Mouse (Mus musculus): ENCODE results near the gene Nkx2-1. TPM values are rescaled to one million over a fixed set of nuclear protein-coding genes. Genes with fewer than 3 reads are reported as not detected.

The Nkx2-1 gene
- not detected in 2 replicates for polyA plus RNA-seq (2011; ENCODE audit: insufficient read length, low read depth, missing spikeins)

DNA sequence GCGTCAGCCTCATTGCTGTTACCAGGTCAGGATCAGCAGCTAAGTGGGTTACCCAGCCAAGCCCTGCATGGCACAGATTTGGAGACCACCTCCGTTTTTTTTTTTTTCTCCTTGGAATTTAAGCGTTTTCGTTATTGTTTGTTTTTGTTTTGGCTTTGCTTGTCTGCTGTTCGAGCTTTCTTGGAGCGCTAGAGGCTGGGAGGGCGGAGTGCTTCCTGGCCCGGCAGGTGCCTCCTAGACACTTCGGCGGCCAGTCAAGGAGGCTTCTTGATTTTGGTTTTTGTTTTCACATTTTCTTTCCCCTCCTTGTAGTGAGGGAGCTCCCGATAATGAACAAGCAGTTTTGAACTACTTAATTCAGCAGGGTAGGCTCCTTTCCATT lies at the start of gene Nkx2-1:
Nkx2-1 (minus strand) TSS at position 25 of the 382 bp plus-strand sequence.
- TF ChIP-seq CTCF (IDR thresholded peaks at IDR 0.05; ENCODE audit: borderline replicate concordance, insufficient read depth, low read length) (no peak), POLR2A (IDR thresholded peaks at IDR 0.05; ENCODE audit: low read depth, low read length) (no peak)
- no peak within 1 kb of the TSS for H3K4me3 ChIP-seq (ENCODE audit: insufficient read depth, low read length)
- no peaks in the 10 kb centered on the region for H3K4me1 ChIP-seq (ENCODE audit: control insufficient read depth, insufficient read depth, low read length)
- H3K27ac ChIP-seq (ENCODE audit: insufficient read depth, low read length): no peak within 1 kb of the TSS

DNA sequence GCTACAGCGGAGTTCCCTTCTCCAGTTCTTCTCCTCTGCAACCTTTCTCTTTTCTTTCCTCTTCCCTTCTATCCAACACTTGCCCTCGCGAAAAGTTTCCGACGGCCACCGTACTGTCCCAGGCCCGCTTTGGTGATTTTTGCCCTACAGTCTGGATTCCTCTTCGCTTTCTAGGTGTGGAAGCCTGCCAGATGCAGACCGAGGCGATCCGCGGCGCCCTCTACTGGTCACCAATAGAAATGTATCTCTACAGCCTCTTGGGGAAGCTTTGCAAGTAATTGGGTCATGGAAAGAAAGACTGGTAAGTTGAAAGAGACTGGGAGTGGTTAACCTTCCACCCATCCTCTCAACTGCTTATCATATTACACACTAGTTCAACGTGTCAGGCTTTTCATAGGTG lies 4.4 kb upstream of the Nkx2-1 start:
- no peak overlapping the region for H3K4me3 ChIP-seq (ENCODE audit: insufficient read depth, low read length)
- no peak overlapping the region for H3K27ac ChIP-seq (ENCODE audit: insufficient read depth, low read length)
- no peaks in the 10 kb centered on the region for H3K4me1 ChIP-seq (ENCODE audit: control insufficient read depth, insufficient read depth, low read length)
- TF ChIP-seq POLR2A (IDR thresholded peaks at IDR 0.05; ENCODE audit: low read depth, low read length) (no peak), CTCF (IDR thresholded peaks at IDR 0.05; ENCODE audit: borderline replicate concordance, insufficient read depth, low read length) (peak; percentile 65; the same call in 1 of the 2 replicates)

DNA sequence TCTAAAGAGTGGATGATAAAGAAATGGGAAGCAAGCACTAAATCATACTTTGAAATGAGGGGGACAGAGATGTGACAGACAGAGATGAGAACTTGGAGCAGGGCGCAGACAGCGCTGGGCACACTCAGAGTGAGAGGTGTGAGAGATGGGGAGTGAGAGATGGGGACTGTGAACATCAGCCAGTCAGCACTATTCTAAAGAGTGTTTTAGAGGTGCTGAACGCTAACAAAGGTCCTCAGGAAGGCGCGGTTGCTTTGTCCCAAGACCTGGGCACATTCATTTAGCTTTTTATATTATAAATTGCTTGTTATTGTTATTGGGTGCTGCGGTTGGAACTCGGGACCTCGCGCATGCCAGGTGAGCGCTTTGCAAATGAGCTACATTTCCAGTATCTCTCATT lies 3.9 kb upstream of the Nkx2-1 start:
- Histone ChIP-seq H3K4me3 (ENCODE audit: insufficient read depth, low read length) (no peak overlapping the region), H3K4me1 (ENCODE audit: control insufficient read depth, insufficient read depth, low read length) (no peaks in the 10 kb centered on the region), H3K27ac (ENCODE audit: insufficient read depth, low read length) (no peak overlapping the region)
- TF ChIP-seq POLR2A (IDR thresholded peaks at IDR 0.05; ENCODE audit: low read depth, low read length) (no peak), CTCF (IDR thresholded peaks at IDR 0.05; ENCODE audit: borderline replicate concordance, insufficient read depth, low read length) (no peak)

DNA sequence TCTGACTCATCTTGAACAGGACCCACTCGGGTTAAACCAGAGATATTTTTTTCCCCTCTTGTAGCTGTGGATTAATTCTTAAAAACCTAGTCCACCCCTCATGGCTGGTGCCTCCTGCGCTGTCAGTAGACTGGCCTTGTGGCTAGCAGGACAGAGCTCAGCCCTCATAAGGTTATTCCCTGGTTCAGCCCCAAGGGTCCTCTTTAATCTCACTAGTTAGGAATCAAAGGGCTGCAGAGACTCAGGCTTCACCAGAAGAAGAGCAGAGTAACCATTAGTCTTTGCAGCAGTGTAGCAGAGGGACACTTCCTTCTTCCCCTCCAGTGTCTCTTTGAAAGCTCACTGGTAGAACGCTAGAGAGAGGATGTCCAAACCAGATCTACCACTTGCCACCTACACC lies 1.9 kb upstream of the Nkx2-1 start:
- TF ChIP-seq POLR2A (IDR thresholded peaks at IDR 0.05; ENCODE audit: low read depth, low read length) (no peak), CTCF (IDR thresholded peaks at IDR 0.05; ENCODE audit: borderline replicate concordance, insufficient read depth, low read length) (no peak)
- Histone ChIP-seq H3K27ac (ENCODE audit: insufficient read depth, low read length) (no peak overlapping the region), H3K4me3 (ENCODE audit: insufficient read depth, low read length) (no peak overlapping the region), H3K4me1 (ENCODE audit: control insufficient read depth, insufficient read depth, low read length) (no peaks in the 10 kb centered on the region)

DNA sequence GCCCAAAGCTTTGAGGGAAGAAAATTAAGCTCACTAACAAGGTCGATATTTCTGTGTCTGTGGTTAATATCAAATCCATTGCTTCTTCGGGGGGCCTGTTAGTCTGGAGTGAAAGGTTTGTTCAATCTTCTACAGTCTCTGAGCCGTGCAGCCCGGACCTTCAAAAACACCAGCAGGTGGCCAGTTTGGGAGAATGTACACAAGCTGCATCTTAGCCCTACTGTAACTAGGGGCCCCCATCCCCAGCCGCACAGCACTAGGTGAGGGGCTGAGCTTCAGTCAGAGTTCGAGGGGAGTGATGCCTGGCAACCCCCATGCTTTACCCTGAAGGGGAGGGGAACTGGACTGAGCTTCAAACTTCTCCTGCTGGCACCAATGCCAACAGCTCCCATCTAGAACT lies 1.2 kb upstream of the Nkx2-1 start:
- TF ChIP-seq CTCF (IDR thresholded peaks at IDR 0.05; ENCODE audit: borderline replicate concordance, insufficient read depth, low read length) (no peak), POLR2A (IDR thresholded peaks at IDR 0.05; ENCODE audit: low read depth, low read length) (no peak)
- no peaks in the 10 kb centered on the region for H3K4me1 ChIP-seq (ENCODE audit: control insufficient read depth, insufficient read depth, low read length)
- no peak overlapping the region for H3K27ac ChIP-seq (ENCODE audit: insufficient read depth, low read length)
- H3K4me3 ChIP-seq (ENCODE audit: insufficient read depth, low read length): no peak overlapping the region

DNA sequence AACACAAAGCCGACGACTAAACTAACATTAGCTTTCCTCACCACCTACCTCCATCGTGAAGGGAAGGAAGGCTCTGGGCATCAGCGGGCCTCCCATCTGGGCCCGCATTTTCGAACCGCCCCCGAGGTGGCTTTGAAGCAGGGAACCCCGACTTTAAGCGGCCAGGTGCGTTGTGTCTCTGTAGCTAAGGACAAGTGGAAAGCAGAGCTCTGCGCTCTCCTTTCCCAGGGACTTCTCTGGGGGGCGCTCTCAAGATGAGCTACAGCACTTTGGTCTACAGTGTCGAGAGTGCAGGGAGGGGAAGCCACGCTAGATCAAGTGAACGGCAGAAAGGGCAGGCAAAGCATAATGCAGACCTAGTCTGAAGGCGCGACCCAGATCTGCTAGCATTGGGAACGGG lies 634 bp upstream of the Nkx2-1 start:
- Histone ChIP-seq H3K4me3 (ENCODE audit: insufficient read depth, low read length) (no peak overlapping the region), H3K27ac (ENCODE audit: insufficient read depth, low read length) (no peak overlapping the region), H3K4me1 (ENCODE audit: control insufficient read depth, insufficient read depth, low read length) (no peaks in the 10 kb centered on the region)
- TF ChIP-seq CTCF (IDR thresholded peaks at IDR 0.05; ENCODE audit: borderline replicate concordance, insufficient read depth, low read length) (no peak), POLR2A (IDR thresholded peaks at IDR 0.05; ENCODE audit: low read depth, low read length) (no peak)

DNA sequence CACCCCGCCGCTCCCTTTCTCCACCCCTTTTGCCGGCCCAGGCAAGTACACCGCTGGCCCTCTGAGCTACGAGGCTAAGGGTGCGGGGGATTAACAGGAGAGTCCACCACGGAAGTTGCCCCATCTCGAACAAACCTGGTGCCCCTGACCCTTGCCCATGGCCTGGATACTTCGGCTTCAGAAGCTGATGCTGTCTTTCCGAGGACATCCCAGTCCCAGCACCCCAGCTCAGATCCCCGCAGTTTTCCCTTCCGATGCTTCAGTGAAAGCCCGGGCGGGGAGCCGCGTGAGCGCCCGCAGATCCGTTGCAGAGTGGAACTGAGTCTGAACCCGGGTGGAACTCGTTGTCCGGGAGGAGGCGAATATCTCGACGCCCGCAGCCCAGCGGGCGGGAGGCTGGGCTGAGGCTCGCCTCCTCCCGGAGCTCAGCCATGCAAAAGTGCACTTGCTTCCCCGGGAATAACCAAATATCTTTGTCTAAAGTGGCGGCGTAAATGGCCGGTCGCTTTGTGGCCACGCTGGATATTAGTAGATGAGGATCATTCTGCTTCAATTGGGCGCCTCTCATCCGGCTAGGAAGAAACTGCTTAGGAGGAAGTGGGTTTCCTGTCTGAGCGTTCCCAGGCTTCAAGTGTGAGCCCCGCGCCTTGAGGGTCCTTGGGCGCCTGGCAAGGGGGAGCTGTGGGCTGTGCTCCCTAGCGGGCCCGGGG lies 379 bp downstream of the Nkx2-1 start:
- no peak overlapping the region for H3K4me3 ChIP-seq (ENCODE audit: insufficient read depth, low read length)
- no peaks in the 10 kb centered on the region for H3K4me1 ChIP-seq (ENCODE audit: control insufficient read depth, insufficient read depth, low read length)
- H3K27ac ChIP-seq (ENCODE audit: insufficient read depth, low read length): no peak overlapping the region
- TF ChIP-seq POLR2A (IDR thresholded peaks at IDR 0.05; ENCODE audit: low read depth, low read length) (no peak), CTCF (IDR thresholded peaks at IDR 0.05; ENCODE audit: borderline replicate concordance, insufficient read depth, low read length) (no peak)

DNA sequence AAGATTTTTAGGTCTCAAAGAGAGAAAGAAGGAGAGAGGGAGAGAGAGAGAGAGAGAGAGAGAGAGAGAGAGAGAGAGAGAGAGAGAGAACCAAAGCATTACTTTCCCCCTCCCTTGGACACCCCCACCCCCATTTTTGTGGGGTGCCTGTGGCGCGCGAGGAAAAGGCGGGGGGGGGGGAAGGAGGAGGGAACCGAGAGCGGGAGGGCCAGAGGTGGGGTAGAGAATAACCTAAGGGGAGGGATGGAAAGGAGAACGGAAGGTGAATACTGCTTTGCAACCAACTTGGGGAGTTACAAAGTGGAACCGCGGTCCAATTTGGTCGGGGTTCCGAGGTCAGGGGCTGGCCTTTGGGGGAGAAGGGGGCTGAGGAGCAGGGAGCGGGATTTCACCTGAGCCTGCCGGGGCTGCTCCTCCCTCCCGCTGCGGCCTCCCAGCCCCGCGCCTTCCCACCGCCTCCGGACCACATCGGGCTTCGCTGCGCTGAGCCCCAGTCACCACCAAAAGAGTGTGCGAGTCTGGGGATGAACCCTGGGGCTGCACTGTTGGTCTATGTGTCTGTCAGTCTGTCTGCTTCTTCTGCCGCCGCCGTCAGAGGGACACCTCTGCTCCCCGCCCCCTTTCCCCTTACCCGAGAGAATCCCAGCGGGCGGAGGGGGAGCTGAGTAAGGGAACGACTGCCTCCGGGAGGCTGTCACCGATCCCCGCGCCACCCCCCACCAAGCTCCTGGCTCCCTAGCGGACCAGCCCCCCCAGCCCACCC lies 1.1 kb downstream of the Nkx2-1 start:
- TF ChIP-seq POLR2A (IDR thresholded peaks at IDR 0.05; ENCODE audit: low read depth, low read length): no peak
- TF ChIP-seq CTCF (IDR thresholded peaks at IDR 0.05; ENCODE audit: borderline replicate concordance, insufficient read depth, low read length): no peak
- no peak overlapping the region for H3K27ac ChIP-seq (ENCODE audit: insufficient read depth, low read length)
- H3K4me1 ChIP-seq (ENCODE audit: control insufficient read depth, insufficient read depth, low read length): no peaks in the 10 kb centered on the region
- no peak overlapping the region for H3K4me3 ChIP-seq (ENCODE audit: insufficient read depth, low read length)

DNA sequence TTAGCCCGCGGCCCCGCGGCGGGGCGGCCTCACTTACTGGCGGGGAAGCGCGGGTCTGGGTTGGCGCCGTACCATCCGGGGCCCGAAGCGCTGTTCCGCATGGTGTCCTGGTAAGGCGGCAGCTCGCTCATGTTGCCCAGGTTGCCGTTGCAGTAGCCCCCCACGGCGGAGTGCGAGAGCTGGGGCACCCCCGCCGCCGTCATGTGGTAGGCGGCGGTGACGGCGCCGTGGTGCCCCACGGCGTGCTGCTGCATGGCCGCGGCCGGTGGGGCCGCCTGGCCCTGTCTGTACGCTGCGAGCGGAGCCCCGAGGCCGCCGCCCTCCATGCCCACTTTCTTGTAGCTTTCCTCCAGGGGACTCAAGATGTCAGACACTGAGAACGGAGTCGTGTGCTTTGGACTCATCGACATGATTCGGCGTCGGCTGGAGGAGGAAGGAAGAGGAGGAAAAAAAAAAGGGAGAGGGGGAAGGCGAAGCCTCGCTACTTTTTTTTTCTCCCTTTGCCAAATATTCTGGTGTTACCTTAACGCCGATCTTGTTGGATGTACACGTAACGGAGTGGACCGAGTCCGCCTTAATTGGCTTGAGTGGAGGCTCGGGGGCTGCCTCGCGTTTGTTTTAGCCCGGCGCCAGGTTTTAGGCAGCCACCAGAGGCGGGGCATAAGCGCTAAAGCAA lies 1.9 kb downstream of the Nkx2-1 start:
- Histone ChIP-seq H3K4me1 (ENCODE audit: control insufficient read depth, insufficient read depth, low read length) (no peaks in the 10 kb centered on the region), H3K4me3 (ENCODE audit: insufficient read depth, low read length) (0 out of 2 replicates have a peak overlapping the region, but pooled peaks have one; percentile 0), H3K27ac (ENCODE audit: insufficient read depth, low read length) (no peak overlapping the region)
- TF ChIP-seq CTCF (IDR thresholded peaks at IDR 0.05; ENCODE audit: borderline replicate concordance, insufficient read depth, low read length) (no peak), POLR2A (IDR thresholded peaks at IDR 0.05; ENCODE audit: low read depth, low read length) (no peak)

DNA sequence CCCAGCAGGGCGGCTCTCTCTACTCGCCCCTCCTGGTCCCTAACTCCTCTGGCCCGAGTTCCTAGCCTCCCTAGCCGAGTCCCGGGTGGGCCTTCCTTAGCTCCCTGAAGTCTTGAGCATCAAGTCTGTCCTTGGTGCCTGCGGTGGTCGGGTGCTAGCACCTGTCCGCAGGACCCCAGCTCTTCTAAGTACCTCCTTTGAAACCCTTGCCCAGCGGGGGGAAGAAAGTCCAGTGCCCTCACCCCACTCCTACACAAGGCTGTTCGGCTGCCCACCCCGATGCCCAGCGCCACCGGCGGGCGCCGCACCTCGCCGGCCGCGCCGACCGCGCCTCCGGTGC lies 2.4 kb downstream of the Nkx2-1 start:
- Histone ChIP-seq H3K4me3 (ENCODE audit: insufficient read depth, low read length) (no peak overlapping the region), H3K27ac (ENCODE audit: insufficient read depth, low read length) (no peak overlapping the region), H3K4me1 (ENCODE audit: control insufficient read depth, insufficient read depth, low read length) (no peaks in the 10 kb centered on the region)

More for the DNA sequence above, 2.4 kb downstream of the Nkx2-1 start:
- no peak for TF ChIP-seq CTCF (IDR thresholded peaks at IDR 0.05; ENCODE audit: borderline replicate concordance, insufficient read depth, low read length)
- TF ChIP-seq POLR2A (IDR thresholded peaks at IDR 0.05; ENCODE audit: low read depth, low read length): no peak

Data from embryonic fibroblast, embryonic 13.5 days (primary cell).